Mouse (Mus musculus) kidney, adult 2 months (tissue): ENCODE data around the gene Gm13283.
"Not testable (repeated sequence)": the region's sequence is repeated elsewhere in the genome, so short reads cannot be mapped to it uniquely, and the experiment has no call there.

ENCODE experiments used
- CTCF ChIP-seq: fragments of 200-500 bp; conservative IDR thresholded peaks from 2 replicates; pipeline ENCODE4 v1.5.1; 2011; ENCODE audit warnings: low read depth, mild to moderate bottlenecking, control low read depth, low read length, moderate library complexity, mixed read lengths; ENCODE audit not compliant: insufficient read depth, insufficient read length
- POLR2A ChIP-seq: fragments of 200-500 bp; IDR thresholded peaks from one replicate; pipeline ENCODE4 v1.6.1; 2011; ENCODE audit warnings: low read depth, low read length, control low read depth

- not testable (repeated sequence) for TF ChIP-seq POLR2A, CTCF
Observed at GRCm38 (mm10) chr4:88797097-88797496, 37.2 kb downstream of the Gm13283 start, which contains the start of gene Gm13279.
